Mouse (Mus musculus): ENCODE measurements around the gene Nmnat3. TPM values are rescaled to one million over a fixed set of nuclear protein-coding genes. Genes with fewer than 3 reads are reported as not detected.
"Not testable (repeated sequence)": the region's sequence is repeated elsewhere in the genome, so short reads cannot be mapped to it uniquely, and the experiment has no call there.

Gene Nmnat3
- polyA plus RNA-seq (2014; fragmentation: Nextera tagmentation; extraction: Ambion mirVana): 10.5 and 12.8 TPM in 2 replicates

DNA sequence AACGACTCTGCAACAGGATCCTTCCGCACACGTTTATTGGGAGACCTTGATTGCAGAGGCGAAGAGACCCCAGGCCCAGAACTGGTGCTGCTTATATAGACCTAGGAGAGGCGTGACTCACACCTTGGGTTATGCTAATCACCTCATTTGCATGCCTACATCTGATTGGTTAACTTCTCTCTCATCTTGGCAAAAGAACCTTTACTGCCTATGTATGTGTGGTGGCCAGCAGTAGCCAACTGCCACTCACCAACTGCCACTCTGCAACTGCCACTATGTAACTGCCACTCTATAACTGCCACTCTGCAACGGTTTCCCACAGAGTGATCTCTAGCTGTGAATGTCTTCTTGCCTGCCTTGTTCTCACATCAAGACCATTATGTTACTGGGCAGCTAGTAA, at the start of gene Nmnat3:
Gene Nmnat3 (plus strand): TSS at position 301 of the 400 bp plus-strand sequence.
- 75% methylated on average over 6 of the region's 6 CpGs for WGBS

DNA sequence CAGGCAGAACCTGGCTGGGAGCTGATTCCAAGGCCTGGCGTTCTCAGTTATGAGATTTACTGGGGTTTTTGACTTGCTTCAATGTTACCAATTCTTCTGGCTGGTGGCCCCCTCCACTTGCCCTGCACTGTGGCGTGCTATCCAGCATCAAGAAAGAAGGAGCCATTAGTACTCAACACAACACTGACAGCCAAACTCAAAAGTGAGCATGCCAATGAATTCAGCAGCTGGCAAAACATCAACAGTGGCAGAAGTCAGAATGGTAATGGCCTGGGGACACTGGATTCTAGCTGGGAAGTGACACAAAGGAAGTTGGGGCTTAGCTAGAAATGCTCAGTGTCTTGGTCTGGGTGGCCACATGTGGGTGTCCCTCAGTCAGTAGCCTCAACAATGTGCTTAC, 43.8 kb upstream of the Nmnat3 start:
- no peak overlapping the region for H3K9ac ChIP-seq (ENCODE audit: low read length)
- ATAC-seq (replicated peaks; ENCODE audit: low FRiP score, low TSS enrichment, low read depth) (no peak), DNase-seq (ENCODE audit: low spot score) (no peak)
- H3K4me2 ChIP-seq (ENCODE audit: low read length): no peak overlapping the region
- no peaks in the 10 kb centered on the region for H3K27me3 ChIP-seq (replicated peaks; ENCODE audit: control insufficient read depth, insufficient read depth, low read length)
- 81% methylated on average over 2 of the region's 2 CpGs for WGBS
- no peaks in the 10 kb centered on the region for H3K36me3 ChIP-seq (ENCODE audit: control insufficient read depth, insufficient read depth, low read length)
- no peaks in the 10 kb centered on the region for H3K9me3 ChIP-seq (ENCODE audit: control insufficient read depth, low read length)
- no peaks in the 10 kb centered on the region for H3K4me1 ChIP-seq (replicated peaks; ENCODE audit: control insufficient read depth, insufficient read depth, low read length)
- no peak overlapping the region for H3K4me3 ChIP-seq (ENCODE audit: low read depth, low read length)
- H3K27ac ChIP-seq (ENCODE audit: low read depth): no peak overlapping the region

More for the DNA sequence above, at the start of gene Nmnat3:
- not testable (repeated sequence) for H3K9me3 ChIP-seq (ENCODE audit: control insufficient read depth, low read length); H3K9ac ChIP-seq (ENCODE audit: low read length); DNase-seq (ENCODE audit: low spot score); H3K27me3 ChIP-seq (replicated peaks; ENCODE audit: control insufficient read depth, insufficient read depth, low read length); H3K4me1 ChIP-seq (replicated peaks; ENCODE audit: control insufficient read depth, insufficient read depth, low read length); H3K36me3 ChIP-seq (ENCODE audit: control insufficient read depth, insufficient read depth, low read length); H3K27ac ChIP-seq (ENCODE audit: low read depth); ATAC-seq (replicated peaks; ENCODE audit: low FRiP score, low TSS enrichment, low read depth); H3K4me2 ChIP-seq (ENCODE audit: low read length); H3K4me3 ChIP-seq (ENCODE audit: low read depth, low read length)

DNA sequence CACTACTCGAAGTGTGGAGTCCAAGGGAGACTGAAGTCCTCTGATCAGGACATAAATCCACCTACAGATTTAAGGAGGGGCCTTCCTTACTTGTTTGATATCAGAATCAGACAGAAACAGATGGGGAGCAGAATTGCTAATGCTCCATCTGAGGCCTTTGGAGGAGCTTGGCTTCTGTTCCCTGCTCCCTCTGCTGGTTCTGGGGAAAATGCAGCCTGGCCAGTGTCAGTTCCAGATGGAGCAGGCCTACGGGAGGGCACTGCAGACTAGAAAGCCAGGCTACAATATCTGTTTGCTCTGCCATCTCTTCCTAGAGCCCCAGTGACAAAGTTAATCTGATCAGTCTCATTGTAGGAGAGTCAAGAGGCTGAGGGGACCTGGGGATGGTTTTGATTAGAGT, 43.0 kb upstream of the Nmnat3 start:
- Histone ChIP-seq H3K36me3 (ENCODE audit: control insufficient read depth, insufficient read depth, low read length) (no peaks in the 10 kb centered on the region), H3K9me3 (ENCODE audit: control insufficient read depth, low read length) (no peaks in the 10 kb centered on the region), H3K4me3 (ENCODE audit: low read depth, low read length) (no peak overlapping the region), H3K4me1 (replicated peaks; ENCODE audit: control insufficient read depth, insufficient read depth, low read length) (no peaks in the 10 kb centered on the region), H3K27ac (ENCODE audit: low read depth) (no peak overlapping the region), H3K27me3 (replicated peaks; ENCODE audit: control insufficient read depth, insufficient read depth, low read length) (no peaks in the 10 kb centered on the region), H3K4me2 (ENCODE audit: low read length) (no peak overlapping the region), H3K9ac (ENCODE audit: low read length) (no peak overlapping the region)
- DNase-seq (ENCODE audit: low spot score) (peak; percentile 53), ATAC-seq (replicated peaks; ENCODE audit: low FRiP score, low TSS enrichment, low read depth) (no peak)
- WGBS: 47% methylated on average over 2 of the region's 2 CpGs

DNA sequence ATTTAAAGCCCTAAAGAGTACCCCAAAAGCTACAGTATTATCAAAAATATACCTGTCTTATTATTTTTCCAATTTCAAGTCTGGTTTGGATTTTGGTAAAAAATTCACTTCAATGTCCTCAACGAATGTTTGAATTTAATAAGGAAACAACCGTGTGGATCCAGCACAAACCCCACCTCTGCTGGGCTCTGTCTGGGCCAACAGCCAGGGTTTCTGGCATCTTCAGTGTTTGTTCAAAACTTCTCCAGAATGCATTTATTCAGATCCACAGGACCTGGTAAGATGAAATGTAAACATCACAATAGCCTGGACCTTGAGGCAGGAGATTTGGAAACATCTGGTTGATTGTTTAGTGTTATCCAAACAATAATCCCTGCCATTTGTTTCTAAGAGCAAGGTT, 42.0 kb upstream of the Nmnat3 start:
- H3K4me2 ChIP-seq (ENCODE audit: low read length): no peak overlapping the region
- ATAC-seq (replicated peaks; ENCODE audit: low FRiP score, low TSS enrichment, low read depth): no peak
- no peak for DNase-seq (ENCODE audit: low spot score)
- WGBS: 71% methylated on average over 2 of the region's 2 CpGs
- H3K9me3 ChIP-seq (ENCODE audit: control insufficient read depth, low read length): no peaks in the 10 kb centered on the region
- H3K9ac ChIP-seq (ENCODE audit: low read length): no peak overlapping the region
- no peaks in the 10 kb centered on the region for H3K27me3 ChIP-seq (replicated peaks; ENCODE audit: control insufficient read depth, insufficient read depth, low read length)
- H3K27ac ChIP-seq (ENCODE audit: low read depth): no peak overlapping the region
- H3K36me3 ChIP-seq (ENCODE audit: control insufficient read depth, insufficient read depth, low read length): no peaks in the 10 kb centered on the region
- H3K4me1 ChIP-seq (replicated peaks; ENCODE audit: control insufficient read depth, insufficient read depth, low read length): no peaks in the 10 kb centered on the region
- no peak overlapping the region for H3K4me3 ChIP-seq (ENCODE audit: low read depth, low read length)

DNA sequence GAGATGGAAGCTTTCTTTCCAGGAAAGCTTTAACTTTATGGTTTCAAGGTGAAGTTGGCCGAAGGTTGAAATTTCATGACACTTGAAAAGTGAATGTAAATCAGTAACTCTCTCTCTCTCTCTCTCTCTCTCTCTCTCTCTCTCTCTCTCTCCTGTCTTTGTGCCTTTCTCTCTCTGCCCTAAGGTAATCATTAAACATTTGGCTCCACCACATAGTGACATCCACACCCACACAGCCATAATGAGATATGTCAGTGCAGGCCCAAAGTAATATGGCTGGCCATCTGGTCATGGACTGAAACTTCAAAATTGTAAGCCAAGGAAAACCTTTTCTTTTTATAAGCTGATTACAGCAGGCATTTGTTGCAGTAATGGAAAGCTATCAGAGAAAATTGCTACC, 40.9 kb upstream of the Nmnat3 start:
- 76% methylated on average over 1 of the region's 1 CpGs for WGBS
- ATAC-seq (replicated peaks; ENCODE audit: low FRiP score, low TSS enrichment, low read depth): no peak

DNA sequence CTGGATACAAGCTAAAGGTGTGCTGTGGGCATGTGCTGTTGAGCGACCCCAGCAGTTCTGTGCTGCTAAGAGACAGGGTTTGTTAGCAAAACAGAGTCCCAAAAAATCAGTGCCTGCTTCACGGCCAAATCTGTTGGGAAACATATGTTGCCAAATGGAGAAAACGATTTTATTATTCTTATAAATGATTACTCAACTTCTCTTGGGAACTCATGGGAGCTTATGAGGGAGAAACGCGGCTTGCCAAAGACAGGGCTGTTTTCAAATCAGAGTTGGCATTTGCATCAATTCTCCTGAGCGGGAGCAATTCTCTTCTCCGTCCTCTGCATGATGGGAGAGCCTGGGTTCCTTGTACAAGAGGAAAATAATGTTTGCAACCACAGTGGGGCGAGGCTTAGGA, 27.0 kb upstream of the Nmnat3 start:
- no peak for ATAC-seq (replicated peaks; ENCODE audit: low FRiP score, low TSS enrichment, low read depth)
- Histone ChIP-seq H3K27ac (ENCODE audit: low read depth) (no peak overlapping the region), H3K4me2 (ENCODE audit: low read length) (no peak overlapping the region), H3K9me3 (ENCODE audit: control insufficient read depth, low read length) (no peaks in the 10 kb centered on the region), H3K27me3 (replicated peaks; ENCODE audit: control insufficient read depth, insufficient read depth, low read length) (no peaks in the 10 kb centered on the region), H3K36me3 (ENCODE audit: control insufficient read depth, insufficient read depth, low read length) (no peaks in the 10 kb centered on the region), H3K9ac (ENCODE audit: low read length) (no peak overlapping the region), H3K4me1 (replicated peaks; ENCODE audit: control insufficient read depth, insufficient read depth, low read length) (no peaks in the 10 kb centered on the region), H3K4me3 (ENCODE audit: low read depth, low read length) (no peak overlapping the region)
- DNase-seq (ENCODE audit: low spot score): no peak
- 85% methylated on average over 8 of the region's 8 CpGs for WGBS

More for the DNA sequence above, 40.9 kb upstream of the Nmnat3 start:
- Histone ChIP-seq H3K9ac (ENCODE audit: low read length) (no peak overlapping the region), H3K27ac (ENCODE audit: low read depth) (no peak overlapping the region), H3K27me3 (replicated peaks; ENCODE audit: control insufficient read depth, insufficient read depth, low read length) (no peaks in the 10 kb centered on the region), H3K36me3 (ENCODE audit: control insufficient read depth, insufficient read depth, low read length) (no peaks in the 10 kb centered on the region), H3K4me1 (replicated peaks; ENCODE audit: control insufficient read depth, insufficient read depth, low read length) (no peaks in the 10 kb centered on the region), H3K4me3 (ENCODE audit: low read depth, low read length) (no peak overlapping the region), H3K9me3 (ENCODE audit: control insufficient read depth, low read length) (no peaks in the 10 kb centered on the region), H3K4me2 (ENCODE audit: low read length) (no peak overlapping the region)
- no peak for DNase-seq (ENCODE audit: low spot score)

DNA sequence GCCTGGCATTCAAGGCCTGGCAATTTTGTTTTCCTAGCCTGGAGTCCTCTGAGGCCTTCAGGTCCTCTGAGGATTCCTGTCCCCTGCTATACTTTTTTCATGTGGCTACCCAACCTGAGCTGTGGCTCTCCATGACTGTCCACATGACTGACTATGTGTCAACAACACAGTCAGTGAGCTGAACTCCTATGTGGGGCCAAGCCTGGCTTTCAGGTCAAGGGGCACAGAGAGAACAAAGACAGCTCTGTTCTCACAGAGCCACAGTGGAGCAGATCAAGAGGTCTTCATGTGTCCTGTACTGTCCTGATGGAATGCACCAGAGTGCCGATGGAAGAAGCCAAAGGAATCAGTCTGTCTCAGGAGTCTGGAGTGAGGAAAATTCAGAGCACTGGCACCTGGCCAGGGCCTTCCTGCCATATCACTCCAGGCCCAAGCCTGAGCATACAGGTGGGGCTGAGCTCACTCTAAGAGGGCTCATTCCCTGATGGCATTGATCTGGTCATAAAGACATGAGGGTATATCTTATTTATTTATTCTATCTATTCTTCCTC, 25.7 kb upstream of the Nmnat3 start:
- Histone ChIP-seq H3K4me3 (ENCODE audit: low read depth, low read length) (no peak overlapping the region), H3K4me2 (ENCODE audit: low read length) (no peak overlapping the region), H3K9ac (ENCODE audit: low read length) (no peak overlapping the region), H3K27ac (ENCODE audit: low read depth) (no peak overlapping the region), H3K36me3 (ENCODE audit: control insufficient read depth, insufficient read depth, low read length) (no peaks in the 10 kb centered on the region), H3K27me3 (replicated peaks; ENCODE audit: control insufficient read depth, insufficient read depth, low read length) (no peaks in the 10 kb centered on the region), H3K4me1 (replicated peaks; ENCODE audit: control insufficient read depth, insufficient read depth, low read length) (no peaks in the 10 kb centered on the region), H3K9me3 (ENCODE audit: control insufficient read depth, low read length) (no peaks in the 10 kb centered on the region)
- 61% methylated on average over 1 of the region's 1 CpGs for WGBS
- ATAC-seq (replicated peaks; ENCODE audit: low FRiP score, low TSS enrichment, low read depth) (no peak), DNase-seq (ENCODE audit: low spot score) (no peak)

DNA sequence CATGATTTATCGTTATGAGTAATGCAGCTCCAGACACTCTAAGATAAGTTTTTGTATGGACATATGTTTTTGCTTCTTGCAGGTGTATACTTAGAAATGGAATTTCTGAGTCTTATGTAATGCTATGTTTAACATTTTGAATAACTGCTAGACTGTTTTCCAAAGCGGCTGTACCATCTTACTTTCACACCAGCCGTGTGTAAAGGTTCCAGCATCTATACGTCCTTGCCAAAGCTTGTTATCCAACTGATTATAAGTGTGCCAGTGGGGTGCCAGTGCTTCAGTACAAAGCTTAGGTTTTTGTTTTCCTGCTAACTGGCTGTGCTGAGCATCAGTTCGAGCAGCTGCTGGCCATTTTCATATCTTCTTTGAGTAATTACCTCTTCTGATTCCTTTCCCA, 22.3 kb upstream of the Nmnat3 start:
- Histone ChIP-seq H3K9ac (ENCODE audit: low read length) (no peak overlapping the region), H3K4me1 (replicated peaks; ENCODE audit: control insufficient read depth, insufficient read depth, low read length) (no peaks in the 10 kb centered on the region), H3K4me3 (ENCODE audit: low read depth, low read length) (no peak overlapping the region), H3K27ac (ENCODE audit: low read depth) (no peak overlapping the region), H3K4me2 (ENCODE audit: low read length) (no peak overlapping the region), H3K36me3 (ENCODE audit: control insufficient read depth, insufficient read depth, low read length) (no peaks in the 10 kb centered on the region), H3K9me3 (ENCODE audit: control insufficient read depth, low read length) (no peaks in the 10 kb centered on the region), H3K27me3 (replicated peaks; ENCODE audit: control insufficient read depth, insufficient read depth, low read length) (no peaks in the 10 kb centered on the region)
- DNase-seq (ENCODE audit: low spot score): no peak
- ATAC-seq (replicated peaks; ENCODE audit: low FRiP score, low TSS enrichment, low read depth): no peak
- WGBS: 73% methylated on average over 5 of the region's 5 CpGs

DNA sequence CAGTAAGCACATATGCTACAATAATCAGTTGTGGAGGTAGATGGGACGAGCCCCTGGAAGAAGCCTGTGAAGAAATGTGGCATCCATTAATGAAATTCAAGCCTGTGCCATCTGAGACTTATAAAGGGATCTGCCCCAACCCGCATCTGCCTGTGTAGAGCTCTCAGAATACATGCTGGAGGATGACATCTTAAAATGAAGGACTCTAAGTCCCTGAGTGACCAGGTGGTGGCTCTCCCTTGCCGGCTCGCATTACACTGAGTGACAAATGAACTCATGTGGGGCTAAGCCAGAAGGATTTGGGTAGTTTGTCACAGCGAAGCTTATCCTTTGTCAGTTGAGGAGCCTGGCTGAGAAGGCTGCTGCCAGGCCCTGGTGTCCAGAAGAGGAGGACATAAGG, 14.5 kb upstream of the Nmnat3 start:
- no peaks in the 10 kb centered on the region for H3K27me3 ChIP-seq (replicated peaks; ENCODE audit: control insufficient read depth, insufficient read depth, low read length)
- H3K4me3 ChIP-seq (ENCODE audit: low read depth, low read length): no peak overlapping the region
- no peaks in the 10 kb centered on the region for H3K4me1 ChIP-seq (replicated peaks; ENCODE audit: control insufficient read depth, insufficient read depth, low read length)
- H3K4me2 ChIP-seq (ENCODE audit: low read length): no peak overlapping the region
- H3K9me3 ChIP-seq (ENCODE audit: control insufficient read depth, low read length): no peaks in the 10 kb centered on the region
- no peak overlapping the region for H3K27ac ChIP-seq (ENCODE audit: low read depth)
- no peak for DNase-seq (ENCODE audit: low spot score)
- WGBS: 71% methylated on average over 5 of the region's 5 CpGs
- no peaks in the 10 kb centered on the region for H3K36me3 ChIP-seq (ENCODE audit: control insufficient read depth, insufficient read depth, low read length)
- ATAC-seq (replicated peaks; ENCODE audit: low FRiP score, low TSS enrichment, low read depth): no peak
- no peak overlapping the region for H3K9ac ChIP-seq (ENCODE audit: low read length)

Measured in intestine, embryonic 14.5 days (tissue).